Mouse (Mus musculus) C2C12 (cell line): ENCODE data around the gene Hsf2bp.

Experiments
- CEBPB ChIP-seq: IDR thresholded peaks from one replicate; pipeline ENCODE4 v1.6.1; 2011; ENCODE audit warnings: low read depth, mild to moderate bottlenecking, control low read depth, moderate library complexity
- CTCF ChIP-seq: IDR thresholded peaks from one replicate; pipeline ENCODE4 v1.5.1; 2011; ENCODE audit not compliant: control insufficient read depth, insufficient read depth, insufficient read length
- MAX ChIP-seq: IDR thresholded peaks from one replicate; pipeline ENCODE4 v1.6.1; 2011; ENCODE audit warnings: mild to moderate bottlenecking, control low read depth
- USF1 ChIP-seq: IDR thresholded peaks from one replicate; pipeline ENCODE4 v1.6.1; 2011; ENCODE audit warnings: low read depth, mild to moderate bottlenecking, control low read depth, moderate library complexity

- TF ChIP-seq MAX (no peak), CTCF (no peak), USF1 (no peak), CEBPB (no peak)
Observed at GRCm38 (mm10) chr17:32018127-32018894, 17.8 kb downstream of the Hsf2bp start.
